Mouse (Mus musculus) heart, postnatal 10 days (tissue): ENCODE measurements around the gene Lrfn2. TPM values are rescaled to one million over a fixed set of nuclear protein-coding genes. Genes with fewer than 3 reads are reported as not detected.

Experiments
- DNase-seq, 2 experiments: peaks; one replicate each; pipeline ENCODE4 v3.0.0; 2021
- intact Hi-C: fragments of 180-260 bp; cut with DNase I; formaldehyde crosslinking; loops from one replicate; pipeline ENCODE4 v1.15.1; 2025
- microRNA-seq, 2 experiments: library from miRNA; unstranded; fragments of <30 nt; microRNA quantifications; one replicate each; pipeline ENCODE4 v1.2.0; 2022
- total RNA-seq, 2 experiments: library from RNA; stranded (reverse); gene quantifications; 2 replicates each; pipeline ENCODE4 v1.2.3; 2021

Lrfn2 gene
- total RNA-seq, 2 experiments from 2014 or later, result 0.67 to 0.89 TPM

DNA sequence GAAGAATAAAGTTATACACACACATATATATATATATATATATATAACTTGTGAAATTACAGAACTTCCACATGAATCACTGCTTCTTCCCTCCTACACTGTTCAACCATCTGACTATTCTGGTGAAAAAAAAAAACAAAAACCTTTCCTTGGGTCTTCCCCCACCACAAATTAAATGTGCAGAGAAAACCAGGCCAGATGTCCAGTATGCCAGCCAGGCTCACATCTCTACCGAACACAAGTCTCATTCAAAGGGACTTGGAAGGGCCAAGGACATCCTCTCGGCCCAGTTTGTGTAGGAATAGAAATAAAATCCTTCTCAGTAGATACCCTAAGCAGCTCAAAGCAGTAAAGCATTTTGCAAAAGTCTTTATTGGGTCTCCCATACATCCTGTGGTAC is 179.7 kb downstream of the Lrfn2 start:
- DNase-seq, result no peak
- intact Hi-C loops, result no loop called here

DNA sequence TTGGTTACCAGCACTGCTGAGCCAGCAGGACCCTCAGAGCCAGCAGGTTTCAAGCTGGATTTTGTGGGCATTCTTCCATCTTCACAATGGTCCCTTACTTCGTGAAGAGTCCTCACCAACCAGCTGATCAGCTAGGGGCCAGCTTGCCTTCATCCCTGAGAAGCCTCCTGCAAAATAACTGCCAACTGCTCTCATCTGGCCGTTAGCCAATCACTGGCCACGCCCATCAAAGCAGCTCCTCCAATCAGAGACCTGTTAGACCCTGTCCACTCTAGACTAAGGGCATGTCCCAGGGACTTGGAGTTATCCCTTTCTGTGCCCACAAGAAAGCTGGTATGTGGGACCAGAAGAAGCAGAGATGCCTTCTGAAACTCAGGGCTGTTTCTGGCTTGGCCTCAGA is 181.2 kb downstream of the Lrfn2 start:
- DNase-seq, result no peak
- intact Hi-C loops, result no loop called here

DNA sequence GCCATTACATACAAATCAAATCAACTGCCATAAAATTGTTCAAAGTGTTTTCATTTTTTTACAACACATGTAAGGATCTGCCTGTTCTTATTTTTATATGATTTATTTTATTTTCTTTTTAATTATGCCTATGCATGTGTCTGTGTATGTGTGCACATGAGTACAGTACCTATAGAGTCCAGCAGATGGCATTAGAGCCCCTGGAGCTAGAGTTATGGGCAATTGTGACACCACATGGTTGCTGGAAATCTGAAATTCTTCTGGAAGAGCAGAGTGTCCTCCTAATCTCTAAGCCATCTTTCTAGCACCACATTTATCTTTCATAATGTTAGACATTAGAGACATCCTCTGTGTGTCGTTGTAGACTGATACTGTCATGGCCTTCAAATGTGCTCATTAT is 192.0 kb downstream of the Lrfn2 start:
- intact Hi-C loops, result no loop called here
- DNase-seq, result no peak

DNA sequence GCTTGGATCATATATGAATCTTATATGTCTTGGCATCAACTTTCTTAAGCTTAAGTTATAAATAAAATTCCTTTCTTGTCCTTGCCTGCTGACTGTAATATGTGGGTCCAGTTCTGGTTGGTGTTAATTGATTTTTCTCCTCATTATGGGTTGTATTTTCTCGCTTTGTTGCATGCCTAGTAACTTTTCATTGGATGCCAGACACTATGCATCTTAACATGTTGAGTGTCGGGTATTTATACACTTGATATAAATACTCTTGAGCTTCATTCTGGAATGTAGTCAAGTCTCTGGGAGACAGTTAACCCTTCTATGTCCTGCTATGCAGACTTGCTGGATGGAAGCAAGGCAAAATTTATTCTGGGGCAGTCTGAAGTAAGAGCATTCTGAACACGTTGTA is 192.5 kb downstream of the Lrfn2 start:
- no peak for DNase-seq
- intact Hi-C loops, result loop anchor here (5.0 kb wide), 1 partner anchor 58 kb away; no protein-coding TSS in a partner anchor

Small RNA genes lying within 50 kb of the gene (microRNA-seq; reads per million reads assigned to microRNA genes)
- gene Gm44304, result 0 reads per million in 2 experiments
